Mouse (Mus musculus): Measurements from ENCODE around the gene Ssh1.

DNA sequence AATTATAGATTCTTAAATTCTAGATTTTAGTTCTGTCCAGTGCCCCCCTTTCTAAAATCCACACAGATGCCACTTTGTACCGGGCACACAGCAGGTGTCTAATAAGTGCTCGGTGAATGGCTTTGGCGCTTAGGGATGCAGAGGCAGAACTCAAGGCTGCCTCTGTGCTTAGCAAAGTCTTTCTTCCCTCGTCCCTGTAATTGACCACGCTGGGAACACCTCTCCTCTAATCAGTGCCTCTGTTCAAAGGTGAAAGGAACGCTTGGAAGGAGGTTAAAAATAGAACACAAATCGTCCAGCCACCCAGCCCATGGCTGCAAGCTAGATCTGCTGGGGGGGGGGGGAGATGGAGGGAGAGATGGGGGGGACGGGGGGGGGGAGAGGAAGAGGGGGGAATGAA lies 46.8 kb upstream of the Ssh1 start:
- TF ChIP-seq CTCF (IDR thresholded peaks at IDR 0.05; ENCODE audit: control insufficient read depth, insufficient read depth, insufficient read length), result no peak
- no peak for TF ChIP-seq CEBPB (IDR thresholded peaks at IDR 0.05; ENCODE audit: low read depth)
- TF ChIP-seq FOSL1 (IDR thresholded peaks at IDR 0.05; ENCODE audit: insufficient read depth, low read length, poor library complexity, severe bottlenecking), result no peak

All from C2C12 (cell line).